Mouse (Mus musculus) lung, embryonic 14.5 days (tissue): ENCODE results near the gene Arpp19. TPM values are rescaled to one million over a fixed set of nuclear protein-coding genes. Genes with fewer than 3 reads are reported as not detected.
A peak's percentile ranks its signal among the peaks of the same experiment; 100 is the strongest.

Source experiments
- ATAC-seq: fragments of 200-750 bp; cut with Nextera tagmentation; 2 replicates; pipeline ENCODE4 v1.8.0; 2017; ENCODE audit warnings: mild to moderate bottlenecking, moderate TSS enrichment, moderate library complexity; ENCODE audit not compliant: insufficient read depth
- DNase-seq: peaks from one replicate; pipeline ENCODE4 v3.0.0-alpha.2; 2015
- H3K27ac ChIP-seq: fragments of 300-500 bp; sonication (generic); 2 replicates; pipeline ENCODE4 v1.5.1; 2014; ENCODE audit warnings: low read depth, mild to moderate bottlenecking, moderate library complexity
- H3K27me3 ChIP-seq: fragments of 300-500 bp; sonication (generic); 2 replicates; pipeline ENCODE4 v1.6.1; 2014; ENCODE audit warnings: low read length, control low read depth; ENCODE audit not compliant: insufficient read depth
- H3K36me3 ChIP-seq: fragments of 300-500 bp; sonication (generic); 2 replicates; pipeline ENCODE4 v1.6.1; 2014; ENCODE audit warnings: control low read depth; ENCODE audit not compliant: insufficient read depth
- H3K4me1 ChIP-seq: fragments of 300-500 bp; sonication (generic); 2 replicates; pipeline ENCODE4 v1.6.1; 2014; ENCODE audit warnings: antibody characterized with exemption, control low read depth; ENCODE audit not compliant: insufficient read depth
- H3K4me2 ChIP-seq: fragments of 300-500 bp; sonication (generic); 2 replicates; pipeline ENCODE4 v1.6.1; 2014; ENCODE audit warnings: mild to moderate bottlenecking
- H3K4me3 ChIP-seq: fragments of 300-500 bp; sonication (generic); 2 replicates; pipeline ENCODE4 v1.5.1; 2014; ENCODE audit warnings: low read depth, low read length
- H3K9ac ChIP-seq: fragments of 300-500 bp; sonication (generic); 2 replicates; pipeline ENCODE4 v1.6.1; 2014
- H3K9me3 ChIP-seq: fragments of 300-500 bp; sonication (generic); 2 replicates; pipeline ENCODE4 v1.6.1; 2016; ENCODE audit warnings: low read depth, low read length, control low read depth
- CTCF ChIP-seq: IDR thresholded peaks from 2 replicates; pipeline ENCODE4 v1.5.1; 2016; ENCODE audit warnings: antibody characterized with exemption, low read depth
- WGBS: fragments of 180-500 bp; shearing (Covaris S2); extraction: QIAGEN DNeasy Blood & Tissue Kit; methylation state at CpG from one replicate; pipeline ENCODE4 v1.1.7; 2014; 5-methylcytosine and 5-hydroxymethylcytosine counted together
- polyA plus RNA-seq: library from polyadenylated mRNA; unstranded; fragments of >200 nt; fragmentation: Nextera tagmentation; extraction: Ambion mirVana; gene quantifications from 2 replicates; pipeline ENCODE4 v1.2.1, GENCODE M21; 2014

Arpp19 gene
- polyA plus RNA-seq, 1 experiment from 2014 or later, result 289 TPM

DNA sequence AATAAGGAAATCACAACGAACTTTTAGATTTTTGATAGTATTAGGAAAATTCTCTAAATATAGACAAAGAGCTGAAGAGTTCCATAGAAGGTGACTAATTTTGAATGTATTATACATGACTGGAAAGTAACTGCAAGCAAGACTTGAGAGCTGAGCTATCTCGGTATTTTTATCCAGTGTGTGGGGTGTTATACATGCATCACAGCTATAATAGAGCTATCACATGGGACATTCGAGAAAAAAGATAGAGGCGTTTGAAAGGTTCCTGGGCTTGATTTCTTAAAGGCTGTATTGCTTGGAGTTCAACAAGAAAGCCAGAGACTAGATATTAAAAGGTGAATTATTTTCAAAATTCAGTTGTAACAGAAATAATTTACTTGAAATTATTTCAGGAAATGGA lies 14.4 kb downstream of the Arpp19 start:
- H3K27ac ChIP-seq, result no peak overlapping the region
- no peaks in the 10 kb centered on the region for H3K27me3 ChIP-seq
- H3K36me3 ChIP-seq, result peaks cover 19% of the 10 kb centered on the region
- H3K9me3 ChIP-seq, result no peaks in the 10 kb centered on the region
- no peaks in the 10 kb centered on the region for H3K4me1 ChIP-seq
- 81% methylated on average over 4 of the region's 4 CpGs for WGBS
- ATAC-seq (no peak), DNase-seq (no peak)
- no peak overlapping the region for H3K9ac ChIP-seq
- TF ChIP-seq CTCF, result no peak
- no peak overlapping the region for H3K4me3 ChIP-seq
- H3K4me2 ChIP-seq, result no peak overlapping the region

- DNase-seq, result no peak
- no peak overlapping the region for H3K4me3 ChIP-seq
- peaks cover 39% of the 10 kb centered on the region for H3K36me3 ChIP-seq
- no peak overlapping the region for H3K4me2 ChIP-seq
- 80% methylated on average over 5 of the region's 5 CpGs for WGBS
- TF ChIP-seq CTCF, result no peak
- no peaks in the 10 kb centered on the region for H3K9me3 ChIP-seq
- H3K27me3 ChIP-seq, result no peaks in the 10 kb centered on the region
- no peak overlapping the region for H3K9ac ChIP-seq
- no peaks in the 10 kb centered on the region for H3K4me1 ChIP-seq
- no peak overlapping the region for H3K27ac ChIP-seq
- no peak for ATAC-seq
These were observed 17.6 kb downstream of the Arpp19 start for GRCm38 (mm10) chr9:75055046-75055445.

DNA sequence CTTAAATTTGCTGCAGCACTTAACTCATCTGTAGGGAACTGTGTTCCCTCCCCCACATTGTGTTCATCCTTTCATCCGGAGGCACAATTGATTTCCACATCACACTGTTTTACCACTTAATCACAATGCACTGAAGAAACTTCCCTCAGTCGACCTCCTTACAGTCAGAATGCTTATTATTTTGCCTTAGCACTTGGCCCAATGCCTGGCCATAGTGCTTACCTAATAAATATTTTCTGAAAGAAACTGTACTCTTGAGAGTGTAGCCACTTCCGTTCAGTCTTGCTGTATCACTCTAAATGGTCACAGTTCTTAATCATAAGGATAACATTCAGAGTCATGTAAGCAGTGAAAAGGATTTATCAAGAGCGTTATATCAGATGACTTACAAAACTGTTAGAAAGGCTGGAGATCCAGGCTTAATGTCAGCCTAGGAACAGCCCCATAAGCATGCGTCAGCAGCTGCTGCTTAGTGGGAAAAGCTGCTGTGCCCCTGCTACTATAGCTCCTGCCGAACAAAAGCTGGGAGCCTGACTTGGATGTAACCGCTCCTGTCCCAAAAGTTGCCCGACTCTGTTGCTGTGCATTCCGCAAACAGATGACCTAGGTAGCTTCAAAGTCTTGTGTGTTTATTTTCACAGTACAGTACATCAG lies 27.4 kb downstream of the Arpp19 start:
- Histone ChIP-seq H3K27me3 (no peaks in the 10 kb centered on the region), H3K4me2 (no peak overlapping the region), H3K4me1 (no peaks in the 10 kb centered on the region), H3K9me3 (no peaks in the 10 kb centered on the region), H3K27ac (no peak overlapping the region), H3K36me3 (peaks cover 3% of the 10 kb centered on the region; the same call in 1 of the 2 replicates), H3K4me3 (no peak overlapping the region), H3K9ac (no peak overlapping the region)
- no peak for TF ChIP-seq CTCF
- ATAC-seq (peak; percentile 44; the same call in 1 of the 2 replicates), DNase-seq (peak; percentile 70)
- 52% methylated on average over 9 of the region's 9 CpGs for WGBS

GRCm38 (mm10) chr9:75070457-75071028 lies 33.1 kb downstream of the Arpp19 start, which contains the start of gene Myo5a:
Gene Myo5a (plus strand): TSS chr9:75071015.
- Histone ChIP-seq H3K36me3 (no peaks in the 10 kb centered on the region), H3K27me3 (no peaks in the 10 kb centered on the region), H3K4me1 (peaks cover 3% of the 10 kb centered on the region; the same call in 1 of the 2 replicates), H3K4me2 (peak within 1 kb of the TSS; percentile 93), H3K27ac (peak within 1 kb of the TSS; percentile 82), H3K9ac (peak within 1 kb of the TSS; percentile 78), H3K4me3 (peak within 1 kb of the TSS; percentile 77), H3K9me3 (no peaks in the 10 kb centered on the region)
- DNase-seq (no peak), ATAC-seq (no peak; the same call in 1 of the 2 replicates)
- 16% methylated on average over 23 of the region's 23 CpGs for WGBS
- no peak for TF ChIP-seq CTCF

DNA sequence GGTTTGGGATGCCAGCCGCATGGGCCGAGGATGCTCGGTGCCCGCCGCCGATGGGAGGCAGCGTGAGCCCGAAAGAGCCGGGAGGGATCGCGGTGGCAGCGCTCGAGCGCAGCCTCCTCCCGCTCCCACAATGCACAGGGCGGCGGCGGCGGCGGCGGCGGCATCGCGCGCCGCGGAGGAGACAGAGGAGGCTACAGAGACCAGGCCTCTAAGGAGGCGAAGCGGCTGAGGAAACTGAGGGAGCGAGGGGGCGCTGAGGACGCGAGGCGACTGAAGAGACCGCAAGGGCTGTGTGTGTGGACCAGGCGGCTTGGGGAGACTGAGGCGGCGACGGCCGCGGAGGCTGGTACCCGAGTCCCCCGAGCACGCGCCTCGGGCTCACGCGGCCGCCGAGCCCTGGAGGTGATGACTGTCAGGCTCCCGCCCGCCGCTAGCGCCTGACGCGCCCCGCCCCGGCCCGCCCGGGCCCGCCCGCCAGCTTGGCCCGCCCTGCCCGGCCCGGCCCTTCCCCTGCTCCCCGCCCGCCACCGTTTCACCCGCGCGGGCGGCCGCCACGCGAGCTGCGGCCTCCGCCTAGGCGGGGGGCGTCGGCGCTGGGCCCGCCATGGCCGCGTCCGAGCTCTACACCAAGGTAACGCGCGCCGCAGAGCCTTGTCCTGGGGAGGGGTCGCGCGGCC lies 33.8 kb downstream of the Arpp19 start:
- Histone ChIP-seq H3K9ac (peak overlapping the region; percentile 78), H3K27me3 (no peaks in the 10 kb centered on the region)
- under 1% methylated on average over 58 of the region's 92 CpGs for WGBS

GRCm38 (mm10) chr9:75071706-75072192 lies 34.3 kb downstream of the Arpp19 start:
- H3K27me3 ChIP-seq, result no peaks in the 10 kb centered on the region
- DNase-seq, result peak; percentile 59
- H3K4me2 ChIP-seq, result peak overlapping the region; percentile 93
- peak overlapping the region; percentile 82 for H3K27ac ChIP-seq
- under 1% methylated on average over 29 of the region's 29 CpGs for WGBS
- TF ChIP-seq CTCF, result no peak
- peaks cover 3% of the 10 kb centered on the region; the same call in 1 of the 2 replicates for H3K4me1 ChIP-seq
- no peaks in the 10 kb centered on the region for H3K9me3 ChIP-seq
- peak; percentile 9 for ATAC-seq
- H3K36me3 ChIP-seq, result no peaks in the 10 kb centered on the region
- H3K4me3 ChIP-seq, result peak overlapping the region; percentile 77
- peak overlapping the region; percentile 78 for H3K9ac ChIP-seq

More for the DNA sequence above, 33.8 kb downstream of the Arpp19 start:
- H3K36me3 ChIP-seq, result no peaks in the 10 kb centered on the region
- no peaks in the 10 kb centered on the region for H3K9me3 ChIP-seq
- H3K4me1 ChIP-seq, result peaks cover 3% of the 10 kb centered on the region; the same call in 1 of the 2 replicates
- H3K4me3 ChIP-seq, result peak overlapping the region; percentile 77
- TF ChIP-seq CTCF, result peak; percentile 10; the same call in 1 of the 2 replicates
- DNase-seq (peak; percentile 87), ATAC-seq (peak; percentile 99)
- H3K4me2 ChIP-seq, result peak overlapping the region; percentile 93
- peak overlapping the region; percentile 82 for H3K27ac ChIP-seq

- H3K27ac ChIP-seq, result no peak overlapping the region
- H3K27me3 ChIP-seq, result no peaks in the 10 kb centered on the region
- H3K4me3 ChIP-seq, result peak overlapping the region; percentile 77; the same call in 1 of the 2 replicates
- peaks cover 3% of the 10 kb centered on the region; the same call in 1 of the 2 replicates for H3K4me1 ChIP-seq
- no peaks in the 10 kb centered on the region for H3K36me3 ChIP-seq
- peak overlapping the region; percentile 93 for H3K4me2 ChIP-seq
- no peak for TF ChIP-seq CTCF
- 27% methylated on average over 3 of the region's 3 CpGs for WGBS
- DNase-seq (no peak), ATAC-seq (no peak)
- H3K9ac ChIP-seq, result peak overlapping the region; percentile 78
- H3K9me3 ChIP-seq, result no peaks in the 10 kb centered on the region
These were observed 34.9 kb downstream of the Arpp19 start for GRCm38 (mm10) chr9:75072361-75072760.
